Mouse (Mus musculus): ENCODE measurements around the gene Syt9. TPM values are rescaled to one million over a fixed set of nuclear protein-coding genes. Genes with fewer than 3 reads are reported as not detected.

The Syt9 gene
- polyA plus RNA-seq, 1 experiment = 0.21 TPM

DNA sequence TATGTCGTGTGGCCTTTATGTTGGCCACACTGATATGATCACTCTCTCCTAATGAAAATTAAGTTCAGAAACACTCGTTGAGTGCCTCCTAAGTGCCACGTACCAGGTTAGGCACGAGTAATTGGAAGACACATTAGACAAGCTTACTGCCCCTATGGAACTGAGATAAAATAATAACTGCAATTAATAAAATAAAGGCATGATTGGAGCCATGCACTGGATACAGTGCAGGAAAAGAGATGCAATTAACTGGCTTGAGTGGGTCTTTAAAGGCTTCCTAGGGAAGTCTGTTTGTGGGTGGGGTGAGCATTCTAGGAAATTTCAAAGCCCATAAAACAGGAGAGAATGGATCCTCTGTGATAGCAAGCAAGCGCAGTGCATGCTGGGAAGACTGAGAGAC lies 10.0 kb downstream of the Syt9 start:
- no peak overlapping the region for H3K4me3 ChIP-seq (ENCODE audit: insufficient read depth, low read length)
- H3K4me1 ChIP-seq (ENCODE audit: control insufficient read depth, insufficient read depth, low read length) = no peaks in the 10 kb centered on the region
- H3K27ac ChIP-seq (ENCODE audit: insufficient read depth, low read length) = no peak overlapping the region
- TF ChIP-seq POLR2A (IDR thresholded peaks at IDR 0.05; ENCODE audit: low read depth, low read length) (no peak), CTCF (IDR thresholded peaks at IDR 0.05; ENCODE audit: borderline replicate concordance, insufficient read depth, low read length) (no peak)

DNA sequence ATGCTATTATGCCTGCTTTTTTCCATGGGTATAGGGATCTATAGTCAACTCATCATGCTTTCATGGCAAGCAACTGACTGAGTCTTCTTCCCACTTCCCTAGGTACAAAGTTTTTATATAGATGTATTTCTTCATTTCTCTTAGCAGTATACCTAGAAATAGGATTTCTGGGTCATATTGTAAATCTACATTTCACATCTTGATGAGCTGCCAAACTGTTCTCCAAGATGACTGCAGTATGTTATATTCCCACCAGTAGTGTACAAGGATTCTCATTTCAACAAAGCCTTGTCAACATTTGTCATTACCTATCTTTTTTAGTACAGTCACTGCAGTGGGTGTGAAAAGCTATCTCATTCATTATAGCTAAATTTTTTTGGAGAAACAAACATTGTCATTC lies 19.1 kb downstream of the Syt9 start:
- no peak overlapping the region for H3K27ac ChIP-seq (ENCODE audit: insufficient read depth, low read length)
- H3K4me3 ChIP-seq (ENCODE audit: insufficient read depth, low read length) = no peak overlapping the region
- TF ChIP-seq POLR2A (IDR thresholded peaks at IDR 0.05; ENCODE audit: low read depth, low read length) (no peak), CTCF (IDR thresholded peaks at IDR 0.05; ENCODE audit: borderline replicate concordance, insufficient read depth, low read length) (no peak)
- no peaks in the 10 kb centered on the region for H3K4me1 ChIP-seq (ENCODE audit: control insufficient read depth, insufficient read depth, low read length)

DNA sequence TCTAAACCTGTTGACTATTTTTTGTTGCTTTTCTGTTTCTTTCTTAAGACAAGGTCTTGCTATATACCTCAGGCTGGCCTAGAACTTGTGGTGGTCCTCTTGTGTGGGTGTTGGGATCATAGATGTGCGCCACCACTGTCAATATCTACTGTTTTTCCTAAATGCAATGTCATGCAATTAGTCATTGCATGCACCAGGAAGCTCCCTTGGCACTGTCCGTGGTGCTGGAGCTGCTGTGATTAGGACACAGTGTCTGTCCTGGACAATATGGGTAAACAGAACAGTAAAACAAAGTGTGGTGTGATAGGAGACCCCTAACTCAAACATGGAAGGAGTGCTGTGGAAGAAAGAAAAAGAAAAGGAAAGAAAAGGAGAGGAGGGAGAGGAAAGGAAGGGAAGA lies 22.2 kb downstream of the Syt9 start:
- no peak overlapping the region for H3K4me3 ChIP-seq (ENCODE audit: insufficient read depth, low read length)
- H3K27ac ChIP-seq (ENCODE audit: insufficient read depth, low read length) = no peak overlapping the region
- no peak for TF ChIP-seq POLR2A (IDR thresholded peaks at IDR 0.05; ENCODE audit: low read depth, low read length)
- no peak for TF ChIP-seq CTCF (IDR thresholded peaks at IDR 0.05; ENCODE audit: borderline replicate concordance, insufficient read depth, low read length)

DNA sequence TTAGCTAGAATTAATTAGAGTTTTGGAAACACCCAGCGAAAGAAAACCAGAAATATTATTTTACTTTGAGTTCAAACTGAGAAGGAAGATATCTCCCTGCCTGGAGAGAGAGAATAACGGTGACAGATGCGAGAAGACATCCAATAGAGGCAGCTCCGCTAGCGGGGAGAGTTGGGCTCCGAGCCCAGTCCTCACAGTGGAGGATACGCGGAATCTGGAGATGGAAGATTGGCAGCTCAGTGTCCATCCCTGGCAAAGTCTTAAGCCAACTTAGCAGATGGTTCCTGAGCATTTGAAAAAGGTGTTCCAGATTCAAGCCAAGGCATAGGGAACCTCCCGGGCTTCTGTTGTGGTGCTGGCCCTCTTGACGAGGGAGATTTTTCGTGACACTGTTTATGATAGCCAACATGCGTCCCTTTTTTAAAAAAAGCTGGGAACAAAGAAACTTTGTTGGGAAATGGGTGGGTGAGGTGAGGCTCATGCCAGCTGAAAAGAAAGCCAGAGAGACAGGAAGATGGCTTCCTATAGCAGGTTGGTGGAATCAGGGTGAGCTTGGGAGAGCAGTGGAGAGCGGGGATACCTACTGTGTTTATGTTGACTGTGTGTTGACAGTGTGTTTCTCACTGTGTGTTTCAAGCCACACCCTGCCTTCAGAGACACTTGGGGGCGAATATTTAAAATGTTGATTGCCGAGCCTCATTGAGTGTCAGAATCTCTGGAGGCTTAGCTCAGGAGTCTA lies 29.7 kb downstream of the Syt9 start:
- Histone ChIP-seq H3K4me3 (ENCODE audit: insufficient read depth, low read length) (no peak overlapping the region), H3K4me1 (ENCODE audit: control insufficient read depth, insufficient read depth, low read length) (no peaks in the 10 kb centered on the region), H3K27ac (ENCODE audit: insufficient read depth, low read length) (no peak overlapping the region)
- no peak for TF ChIP-seq CTCF (IDR thresholded peaks at IDR 0.05; ENCODE audit: borderline replicate concordance, insufficient read depth, low read length)
- no peak for TF ChIP-seq POLR2A (IDR thresholded peaks at IDR 0.05; ENCODE audit: low read depth, low read length)

More for the DNA sequence above, 22.2 kb downstream of the Syt9 start:
- no peaks in the 10 kb centered on the region for H3K4me1 ChIP-seq (ENCODE audit: control insufficient read depth, insufficient read depth, low read length)

DNA sequence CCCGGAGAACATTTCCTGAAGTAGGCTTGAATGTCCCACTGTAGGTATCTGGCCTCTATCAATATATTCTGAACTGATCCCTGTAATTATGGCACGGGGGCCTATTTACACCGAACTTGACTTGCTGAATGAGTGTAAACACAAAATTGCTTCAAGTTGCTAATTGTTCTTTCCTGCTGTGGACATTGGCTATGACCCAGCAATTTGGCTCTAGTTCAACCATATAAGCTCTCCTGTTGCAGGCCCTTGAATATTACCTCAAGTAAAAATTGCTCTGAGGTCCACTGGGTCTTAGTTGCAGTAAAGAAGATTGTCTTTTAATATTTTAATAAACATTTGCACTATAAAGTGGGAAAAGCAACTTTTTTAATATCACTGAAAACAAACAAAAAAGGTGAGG lies 32.7 kb downstream of the Syt9 start:
- no peak overlapping the region for H3K27ac ChIP-seq (ENCODE audit: insufficient read depth, low read length)
- H3K4me3 ChIP-seq (ENCODE audit: insufficient read depth, low read length) = no peak overlapping the region
- no peaks in the 10 kb centered on the region for H3K4me1 ChIP-seq (ENCODE audit: control insufficient read depth, insufficient read depth, low read length)
- no peak for TF ChIP-seq CTCF (IDR thresholded peaks at IDR 0.05; ENCODE audit: borderline replicate concordance, insufficient read depth, low read length)
- TF ChIP-seq POLR2A (IDR thresholded peaks at IDR 0.05; ENCODE audit: low read depth, low read length) = no peak

DNA sequence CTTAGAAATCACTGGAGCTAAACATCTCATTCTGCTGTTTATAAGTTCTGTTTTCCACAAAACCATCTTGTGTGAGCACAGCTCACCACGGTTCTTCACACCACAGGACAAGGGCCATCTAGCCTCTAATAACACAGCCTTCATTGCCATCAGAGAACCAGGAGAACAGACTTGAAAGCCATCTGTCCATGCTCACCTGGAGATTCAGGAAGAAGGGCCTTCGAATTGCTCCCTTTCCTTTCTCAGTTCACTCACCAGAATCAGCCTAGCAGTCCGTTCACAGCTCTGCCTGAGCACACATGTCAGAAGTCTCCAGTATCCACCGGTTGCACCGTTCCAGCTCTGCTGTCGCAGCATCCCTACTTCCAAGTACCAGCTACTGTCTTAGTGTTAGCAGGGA lies 44.4 kb downstream of the Syt9 start:
- TF ChIP-seq POLR2A (IDR thresholded peaks at IDR 0.05; ENCODE audit: low read depth, low read length) (no peak), CTCF (IDR thresholded peaks at IDR 0.05; ENCODE audit: borderline replicate concordance, insufficient read depth, low read length) (no peak)

DNA sequence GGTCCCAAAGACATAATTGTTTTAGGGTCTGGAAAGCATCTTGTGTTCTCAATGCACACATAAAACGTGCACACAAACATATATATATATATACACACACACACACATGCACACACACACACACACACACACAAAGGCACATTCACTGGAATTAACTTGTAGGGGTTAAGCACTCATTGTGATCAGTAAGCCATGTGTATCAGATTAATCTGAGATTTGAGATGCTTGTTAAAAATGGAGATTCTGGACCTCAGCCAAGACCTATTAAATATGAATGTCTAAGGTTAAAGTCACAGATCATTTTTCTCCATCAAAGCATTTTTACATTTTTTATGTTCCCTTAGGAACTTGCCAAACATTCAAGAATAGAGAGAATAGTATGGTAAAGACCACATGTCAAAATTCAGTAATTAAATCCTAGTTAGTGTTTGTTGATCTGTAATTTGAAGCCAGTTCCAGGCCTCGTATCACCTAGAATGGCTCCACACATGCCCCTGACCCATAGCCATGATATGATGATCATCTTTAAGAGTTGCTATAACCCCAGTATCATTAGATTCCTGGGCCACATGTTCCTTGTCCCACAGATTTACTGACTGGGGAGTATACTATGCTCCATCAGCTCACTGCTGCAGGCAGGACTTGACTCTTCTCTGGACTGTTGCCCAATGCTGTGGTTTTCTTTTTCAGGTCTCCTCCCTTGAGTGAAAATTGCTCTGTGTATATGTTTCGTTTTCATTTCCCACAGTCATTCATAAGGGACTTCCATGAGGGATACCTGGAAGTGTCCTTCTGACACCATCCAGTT lies 46.7 kb downstream of the Syt9 start:
- no peak overlapping the region for H3K4me3 ChIP-seq (ENCODE audit: insufficient read depth, low read length)
- no peak for TF ChIP-seq POLR2A (IDR thresholded peaks at IDR 0.05; ENCODE audit: low read depth, low read length)
- TF ChIP-seq CTCF (IDR thresholded peaks at IDR 0.05; ENCODE audit: borderline replicate concordance, insufficient read depth, low read length) = no peak
- no peaks in the 10 kb centered on the region for H3K4me1 ChIP-seq (ENCODE audit: control insufficient read depth, insufficient read depth, low read length)
- no peak overlapping the region for H3K27ac ChIP-seq (ENCODE audit: insufficient read depth, low read length)

More for the DNA sequence above, 44.4 kb downstream of the Syt9 start:
- no peak overlapping the region for H3K27ac ChIP-seq (ENCODE audit: insufficient read depth, low read length)
- H3K4me3 ChIP-seq (ENCODE audit: insufficient read depth, low read length) = no peak overlapping the region
- no peaks in the 10 kb centered on the region for H3K4me1 ChIP-seq (ENCODE audit: control insufficient read depth, insufficient read depth, low read length)

DNA sequence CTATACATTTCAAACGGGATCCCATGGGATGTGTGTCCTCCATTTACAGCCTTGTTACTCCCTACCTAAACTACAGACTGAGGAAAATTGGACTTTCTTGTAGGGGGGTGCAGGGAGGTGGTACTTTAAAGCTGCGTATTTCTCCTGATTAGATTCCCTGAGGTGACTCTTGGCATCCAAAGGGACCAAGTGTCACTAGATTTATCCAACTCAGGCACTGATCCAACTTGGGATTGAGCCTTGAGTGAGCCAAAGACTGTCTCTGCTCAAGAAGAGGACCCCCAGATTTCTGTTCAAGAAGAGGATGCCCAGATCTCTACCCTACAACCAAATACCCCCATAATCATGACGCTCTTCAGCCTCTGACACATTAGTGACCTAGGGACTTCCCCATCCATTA lies 66.9 kb downstream of the Syt9 start:
- Histone ChIP-seq H3K27ac (ENCODE audit: insufficient read depth, low read length) (no peak overlapping the region), H3K4me3 (ENCODE audit: insufficient read depth, low read length) (no peak overlapping the region), H3K4me1 (ENCODE audit: control insufficient read depth, insufficient read depth, low read length) (no peaks in the 10 kb centered on the region)
- no peak for TF ChIP-seq POLR2A (IDR thresholded peaks at IDR 0.05; ENCODE audit: low read depth, low read length)
- TF ChIP-seq CTCF (IDR thresholded peaks at IDR 0.05; ENCODE audit: borderline replicate concordance, insufficient read depth, low read length) = no peak

DNA sequence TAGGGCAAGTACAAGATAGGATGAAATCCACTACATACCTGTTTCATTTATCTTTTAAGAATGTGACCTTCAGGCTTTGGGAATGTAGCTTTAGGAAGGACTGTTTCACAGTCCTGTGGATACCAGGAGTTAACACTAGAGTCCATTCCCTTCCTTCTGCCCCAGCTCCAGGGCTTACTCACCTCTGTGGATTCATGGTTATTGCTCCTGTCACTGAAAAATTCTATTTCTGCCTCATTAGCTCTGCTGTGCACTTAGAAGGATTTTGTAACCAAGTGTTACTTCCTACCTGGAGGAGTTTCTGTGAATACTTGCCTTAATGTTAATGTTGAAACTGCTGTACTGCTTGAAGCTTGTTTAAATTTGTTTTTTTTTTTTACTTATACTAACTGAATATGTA lies 74.1 kb downstream of the Syt9 start:
- no peak for TF ChIP-seq CTCF (IDR thresholded peaks at IDR 0.05; ENCODE audit: borderline replicate concordance, insufficient read depth, low read length)
- TF ChIP-seq POLR2A (IDR thresholded peaks at IDR 0.05; ENCODE audit: low read depth, low read length) = no peak
- no peak overlapping the region for H3K4me3 ChIP-seq (ENCODE audit: insufficient read depth, low read length)
- no peak overlapping the region for H3K27ac ChIP-seq (ENCODE audit: insufficient read depth, low read length)
- no peaks in the 10 kb centered on the region for H3K4me1 ChIP-seq (ENCODE audit: control insufficient read depth, insufficient read depth, low read length)

DNA sequence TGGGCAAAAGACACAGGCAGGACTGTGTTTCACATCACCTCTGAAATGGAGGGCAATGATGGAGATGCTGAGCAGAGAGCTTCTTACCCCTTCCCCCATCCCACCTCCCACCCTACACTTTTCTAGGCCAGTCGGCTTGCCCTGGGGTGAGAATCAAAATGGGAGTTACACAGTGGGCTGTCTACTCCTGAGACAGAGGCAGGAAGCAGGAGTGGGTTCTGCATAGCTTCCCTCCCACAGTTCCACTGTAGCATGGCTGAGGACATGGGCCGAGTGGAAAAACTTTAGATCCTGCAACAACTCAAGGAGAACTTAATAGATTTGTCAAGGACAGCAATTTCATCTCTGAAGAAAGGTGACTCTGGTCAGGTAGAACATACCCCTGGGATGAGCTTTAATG lies 84.1 kb downstream of the Syt9 start:
- TF ChIP-seq POLR2A (IDR thresholded peaks at IDR 0.05; ENCODE audit: low read depth, low read length) (no peak), CTCF (IDR thresholded peaks at IDR 0.05; ENCODE audit: borderline replicate concordance, insufficient read depth, low read length) (no peak)
- Histone ChIP-seq H3K4me3 (ENCODE audit: insufficient read depth, low read length) (no peak overlapping the region), H3K4me1 (ENCODE audit: control insufficient read depth, insufficient read depth, low read length) (no peaks in the 10 kb centered on the region), H3K27ac (ENCODE audit: insufficient read depth, low read length) (no peak overlapping the region)

Measured in embryonic fibroblast, embryonic 13.5 days (primary cell).